Mouse (Mus musculus): ENCODE results near the gene Gm13030.
"Not testable (repeated sequence)": the region's sequence is repeated elsewhere in the genome, so short reads cannot be mapped to it uniquely, and the experiment has no call there.

The Gm13030 gene

DNA sequence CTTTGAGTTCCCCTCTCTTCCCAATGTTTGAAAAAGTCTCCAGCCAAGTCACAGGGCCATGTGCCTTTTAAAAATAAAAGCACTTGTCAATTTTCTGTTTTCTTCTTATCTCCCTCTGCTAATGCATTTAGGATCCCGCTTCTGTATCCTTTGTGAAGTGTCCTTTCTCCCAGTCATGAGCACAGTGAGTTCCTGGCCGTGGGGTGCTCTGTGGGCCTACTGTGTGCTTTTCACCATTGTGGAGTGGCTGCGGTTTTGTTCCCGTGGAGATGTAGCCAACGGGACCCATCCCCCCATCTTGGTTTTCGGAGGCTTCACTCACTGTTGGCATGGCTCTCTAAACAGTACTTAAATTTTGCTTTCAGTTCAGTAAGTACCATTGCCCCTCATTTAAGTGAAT is 7.8 kb downstream of the Gm13030 start:
- no peak for DNase-seq (ENCODE audit: low spot score)

DNA sequence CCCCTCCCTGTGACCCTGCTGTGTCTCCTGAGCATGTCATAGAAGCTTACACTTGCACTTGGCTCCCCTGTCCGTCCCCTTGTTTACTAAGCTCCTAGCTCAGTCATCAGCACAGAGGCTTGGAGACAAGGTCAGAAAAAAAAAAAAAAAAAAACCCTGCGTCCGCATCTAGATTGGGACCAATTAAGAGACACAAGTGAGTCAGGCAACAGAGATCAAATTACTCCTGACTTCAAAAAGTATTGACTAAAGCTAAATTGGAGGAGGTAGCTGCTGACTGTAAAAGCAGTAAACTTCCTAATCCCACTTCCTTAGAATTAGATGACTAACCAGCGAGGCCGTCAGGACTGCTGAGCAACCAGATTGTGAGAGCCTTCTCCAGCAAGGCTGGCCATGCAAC is 8.7 kb downstream of the Gm13030 start:
- DNase-seq (ENCODE audit: low spot score), result no peak

DNA sequence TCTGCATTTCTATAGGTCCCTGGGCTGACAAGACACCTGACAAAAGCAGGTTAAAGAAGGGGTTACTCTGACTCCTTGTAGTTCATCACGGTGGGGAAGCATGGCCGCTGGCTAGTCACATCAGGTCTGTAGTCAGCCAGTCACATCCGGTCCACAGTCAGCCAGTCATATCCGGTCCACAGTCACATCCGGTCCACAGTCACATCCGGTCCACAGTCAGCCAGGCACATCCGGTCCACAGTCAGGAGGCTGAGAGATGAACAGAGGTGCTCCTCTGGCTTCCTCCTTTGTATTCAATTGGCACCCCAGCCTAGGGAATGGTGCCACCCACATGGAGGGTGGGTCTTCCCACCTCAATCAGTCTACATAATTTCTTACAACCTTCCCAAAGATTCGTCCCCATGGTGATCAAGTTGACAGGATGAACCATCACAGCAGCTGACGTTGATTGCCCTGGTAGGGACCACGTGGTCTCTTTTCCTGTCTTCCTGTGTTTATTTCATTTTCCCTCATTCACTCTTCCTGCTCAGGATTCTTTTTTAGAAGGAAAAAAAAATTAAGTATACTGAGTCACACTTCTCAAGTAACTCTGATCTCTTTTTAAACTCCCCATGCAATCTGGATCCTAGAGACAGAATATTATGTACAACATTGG is 10.3 kb downstream of the Gm13030 start, which contains the start of gene Pla2g5:
Gene Pla2g5, minus strand, starts transcription at position 139 of the 655 bp plus-strand sequence.
- DNase-seq (ENCODE audit: low spot score), result no peak

DNA sequence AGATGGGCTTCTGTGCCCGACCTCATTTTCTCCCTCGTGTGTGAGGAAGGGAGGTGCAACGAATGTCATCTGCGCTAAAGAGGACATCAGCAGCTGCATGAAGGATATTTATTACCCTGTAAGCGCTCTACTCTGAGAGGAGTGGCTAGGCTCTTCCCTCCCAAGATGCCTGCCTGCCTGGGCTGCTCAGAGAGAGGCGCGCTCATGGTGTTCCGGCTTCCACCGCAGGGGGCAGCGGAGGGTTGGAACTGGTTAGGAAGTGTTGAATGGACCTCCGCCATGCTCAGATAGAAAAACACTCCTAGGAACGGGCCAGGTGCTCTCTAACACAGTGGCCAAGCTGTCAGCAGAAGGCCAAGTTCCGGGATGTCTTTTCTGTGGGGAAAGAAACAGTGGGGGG is 14.0 kb downstream of the Gm13030 start:
- DNase-seq (ENCODE audit: low spot score), result peak; percentile 67

DNA sequence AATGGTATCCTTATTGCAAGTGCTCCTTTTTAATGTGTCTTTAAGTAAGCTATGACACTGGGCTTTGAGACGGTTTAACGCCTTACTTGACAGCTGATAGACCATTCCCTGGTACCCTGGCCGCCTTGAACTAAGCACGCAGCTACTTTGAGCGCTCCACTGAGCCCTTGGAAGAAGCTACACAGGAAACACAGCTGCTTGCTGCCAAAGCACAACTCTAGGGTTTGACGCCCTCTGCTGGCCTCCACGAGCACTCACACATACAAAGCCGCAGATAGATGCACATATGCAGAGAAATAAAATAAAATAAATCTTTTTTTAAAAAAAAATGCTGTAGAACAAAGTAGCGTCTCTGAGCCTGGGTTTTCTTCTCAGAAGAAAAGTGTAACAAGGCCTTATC is 14.5 kb downstream of the Gm13030 start:
- no peak for DNase-seq (ENCODE audit: low spot score)

DNA sequence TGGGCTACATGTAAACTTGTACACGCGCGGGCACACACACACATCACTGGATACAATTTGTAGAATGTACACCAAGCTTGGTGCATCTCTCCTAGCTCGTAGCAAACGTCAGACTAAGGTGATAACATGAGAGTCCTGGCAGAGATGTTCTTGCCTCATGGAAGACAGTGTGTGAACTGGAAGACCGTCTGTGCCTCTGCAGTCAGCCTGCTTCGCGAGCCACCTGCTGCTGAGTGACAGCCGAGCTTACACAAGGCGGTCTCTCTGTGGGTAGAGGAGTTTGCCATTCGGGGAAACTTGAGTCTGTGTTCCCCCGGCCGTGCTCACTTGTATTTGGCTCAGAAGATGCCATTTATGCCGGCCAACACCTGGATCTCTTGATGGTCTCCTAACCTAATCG is 15.3 kb downstream of the Gm13030 start:
- no peak for DNase-seq (ENCODE audit: low spot score)

DNA sequence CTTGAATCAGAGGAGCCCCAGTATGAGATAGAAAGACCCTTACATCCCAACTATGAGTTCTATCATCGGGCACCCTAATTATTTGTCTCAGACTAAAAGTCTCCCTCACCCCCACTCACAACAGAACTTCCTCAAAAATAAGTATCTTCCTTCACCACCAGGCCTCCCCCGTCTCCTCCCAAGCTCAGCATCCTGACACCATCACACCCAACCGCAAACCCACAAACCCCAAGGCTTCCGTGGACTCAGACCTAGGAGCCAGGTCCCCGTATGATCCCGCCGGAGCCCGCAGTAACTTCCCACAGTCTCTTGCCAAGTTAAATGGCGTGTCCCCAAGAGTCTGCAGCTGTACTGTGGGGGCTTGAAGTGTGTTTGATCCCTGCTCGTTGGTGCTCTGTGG is 16.2 kb downstream of the Gm13030 start:
- DNase-seq (ENCODE audit: low spot score), result no peak

DNA sequence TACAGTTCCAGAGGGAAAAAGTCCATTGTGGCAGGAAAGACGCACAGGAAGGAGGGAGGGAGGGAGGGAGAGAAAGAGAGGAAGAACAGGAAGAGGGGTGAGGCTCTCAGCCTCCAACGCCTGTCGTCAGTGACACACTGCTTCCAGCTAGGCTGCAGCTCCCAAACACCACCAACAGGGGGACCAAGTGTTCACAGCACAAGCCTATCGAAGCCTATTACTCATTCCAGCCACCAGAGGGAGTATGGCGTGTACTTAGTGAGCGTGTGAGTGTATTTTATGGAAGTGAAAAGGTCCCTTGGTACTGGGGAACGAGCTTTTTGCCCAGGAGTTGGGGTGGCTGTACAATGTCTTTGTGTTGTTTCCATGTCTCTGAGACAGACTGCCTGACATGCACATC is 17.3 kb downstream of the Gm13030 start:
- DNase-seq (ENCODE audit: low spot score), result peak; percentile 47

DNA sequence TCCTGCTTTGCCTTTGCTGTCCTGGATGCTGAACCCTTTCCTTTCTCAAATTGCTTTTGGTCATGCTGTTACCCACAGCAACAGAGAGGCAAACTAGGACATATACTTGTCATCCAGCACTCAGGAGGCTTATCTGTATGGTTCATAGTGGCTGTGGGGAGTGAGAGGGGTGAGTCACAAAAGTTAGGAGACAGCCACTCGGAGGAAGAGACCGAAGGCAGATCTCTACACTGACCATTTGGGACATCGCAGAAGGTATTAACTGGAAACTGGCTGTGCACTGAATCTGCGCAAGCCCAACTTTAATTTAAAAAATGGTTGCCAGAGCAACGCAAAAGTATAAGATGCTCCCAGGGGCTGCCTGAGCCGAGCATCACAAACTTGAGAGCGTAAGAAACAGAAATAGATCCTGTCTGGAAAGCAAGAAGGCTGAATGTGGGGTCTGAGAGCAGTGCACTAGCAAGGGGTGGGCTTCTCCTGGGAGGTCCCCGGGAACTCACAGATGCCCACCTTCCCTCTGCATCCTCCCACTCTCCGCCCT is 18.6 kb downstream of the Gm13030 start:
- DNase-seq (ENCODE audit: low spot score), result no peak

DNA sequence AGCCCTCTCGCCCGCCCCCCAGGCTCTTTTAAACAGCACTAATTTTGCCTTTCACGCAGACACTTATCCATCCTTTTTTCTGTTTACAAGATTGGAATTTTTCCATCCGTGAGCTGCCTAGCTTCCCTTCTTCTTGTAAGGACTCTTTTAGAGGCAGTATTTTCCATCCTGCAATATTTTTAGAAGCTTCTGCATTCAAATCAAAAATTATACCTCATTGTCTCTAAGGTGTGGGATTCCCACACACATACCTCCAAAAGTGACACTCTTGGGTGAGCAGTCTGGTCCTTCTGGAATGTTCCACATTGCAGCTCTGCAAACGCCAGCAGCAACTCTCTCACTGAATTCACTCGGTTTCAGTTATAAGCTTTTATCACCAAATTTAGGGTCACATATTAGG is 20.8 kb downstream of the Gm13030 start:
- no peak for DNase-seq (ENCODE audit: low spot score)

DNA sequence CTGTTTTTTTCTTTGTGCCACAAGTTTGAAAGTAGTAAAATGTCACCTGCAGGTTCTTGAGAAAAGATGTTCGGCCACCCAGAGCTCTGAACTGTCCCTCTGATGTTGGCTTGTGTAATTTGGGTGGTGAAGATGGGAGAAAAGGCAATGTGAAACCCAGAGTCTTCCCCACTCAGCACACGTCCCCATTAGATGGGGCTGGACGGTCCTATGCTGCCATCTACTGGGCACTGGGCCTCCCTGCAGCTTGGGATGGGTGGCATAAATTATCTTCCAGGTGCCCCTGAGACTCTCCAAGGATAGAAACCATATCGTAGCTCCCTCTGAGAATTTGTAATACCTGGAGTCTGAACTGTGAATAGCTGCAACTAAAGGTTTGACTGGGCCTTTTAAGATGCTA is 22.3 kb downstream of the Gm13030 start:
- peak; percentile 72 for DNase-seq (ENCODE audit: low spot score)

DNA sequence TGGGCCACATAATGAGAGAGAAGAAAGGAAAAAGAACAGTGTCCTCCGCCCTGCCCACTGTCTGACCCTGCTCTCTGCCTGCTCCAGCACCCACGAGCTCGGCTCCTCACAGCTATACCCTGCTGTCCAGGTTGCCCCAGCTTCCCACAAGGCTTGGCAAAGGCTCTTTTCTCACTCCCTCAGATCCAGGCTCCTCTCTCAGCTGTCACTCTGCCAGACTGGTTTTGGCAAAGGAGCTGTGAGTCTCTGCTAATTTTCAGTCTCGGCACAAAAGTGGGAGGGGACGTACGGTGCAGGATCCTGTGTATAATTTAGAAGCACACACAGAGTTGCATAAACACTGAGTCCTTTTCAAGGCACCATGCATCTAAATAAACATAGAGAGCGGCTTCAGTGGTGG is 32.4 kb downstream of the Gm13030 start:
- DNase-seq (ENCODE audit: low spot score), result no peak

DNA sequence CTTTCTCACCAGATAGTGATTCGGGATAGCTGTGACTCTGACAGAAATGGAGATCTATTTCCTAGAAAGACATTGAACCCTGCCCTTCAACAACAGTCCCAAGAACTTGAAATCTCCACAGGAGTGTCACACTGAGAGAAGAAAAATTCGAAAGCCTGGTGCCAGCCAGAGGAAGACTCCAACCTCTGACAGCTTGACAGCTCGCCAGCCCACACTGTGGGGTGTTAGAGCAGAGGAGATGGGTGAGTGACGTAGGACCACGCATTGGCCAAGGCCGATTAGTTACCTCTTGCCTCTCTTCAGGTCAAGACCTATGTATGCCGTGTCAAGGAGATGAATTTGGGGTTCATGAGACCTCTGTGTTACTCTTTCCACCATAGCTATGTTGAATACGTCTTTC is 33.0 kb downstream of the Gm13030 start:
- no peak for DNase-seq (ENCODE audit: low spot score)

DNA sequence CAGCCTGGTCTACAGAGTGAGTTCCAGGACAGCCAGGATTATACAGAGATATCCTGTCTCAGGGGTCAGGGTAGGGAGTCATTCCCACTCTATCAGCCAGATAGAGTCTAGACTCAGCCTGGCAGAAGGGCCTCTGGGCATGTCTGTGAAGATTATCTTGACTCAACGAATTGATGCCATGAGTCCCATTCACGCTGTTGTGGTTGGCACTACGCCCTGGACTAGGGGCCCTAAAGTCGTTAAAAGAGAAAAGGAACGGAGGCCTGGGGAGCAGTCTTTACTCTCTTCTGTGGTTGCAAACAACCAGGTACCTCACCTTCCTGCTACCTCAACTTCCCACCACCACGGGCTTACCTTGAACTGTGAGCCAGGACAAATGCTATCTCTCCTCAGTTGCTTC is 34.0 kb downstream of the Gm13030 start:
- no peak for DNase-seq (ENCODE audit: low spot score)

DNA sequence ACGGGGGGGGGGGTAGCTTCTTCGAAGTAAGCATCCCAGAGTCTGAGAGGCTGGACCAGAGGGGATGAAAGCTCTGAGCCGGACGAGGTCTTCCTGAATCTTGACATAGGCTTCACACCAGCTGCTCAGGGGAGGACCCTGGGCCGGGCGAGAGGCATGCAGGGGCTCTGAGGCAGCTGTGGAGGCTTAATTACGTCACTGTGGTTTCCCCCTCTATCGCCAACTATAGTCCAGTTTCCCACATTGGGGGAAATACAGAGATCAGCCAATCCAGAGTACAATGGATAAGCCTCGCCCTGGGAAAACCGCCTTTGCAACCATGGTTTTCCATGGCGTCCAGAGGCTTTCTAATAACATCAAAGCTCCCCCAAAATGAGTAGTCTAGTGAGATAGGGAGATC is 46.6 kb downstream of the Gm13030 start:
- DNase-seq (ENCODE audit: low spot score), result no peak

DNA sequence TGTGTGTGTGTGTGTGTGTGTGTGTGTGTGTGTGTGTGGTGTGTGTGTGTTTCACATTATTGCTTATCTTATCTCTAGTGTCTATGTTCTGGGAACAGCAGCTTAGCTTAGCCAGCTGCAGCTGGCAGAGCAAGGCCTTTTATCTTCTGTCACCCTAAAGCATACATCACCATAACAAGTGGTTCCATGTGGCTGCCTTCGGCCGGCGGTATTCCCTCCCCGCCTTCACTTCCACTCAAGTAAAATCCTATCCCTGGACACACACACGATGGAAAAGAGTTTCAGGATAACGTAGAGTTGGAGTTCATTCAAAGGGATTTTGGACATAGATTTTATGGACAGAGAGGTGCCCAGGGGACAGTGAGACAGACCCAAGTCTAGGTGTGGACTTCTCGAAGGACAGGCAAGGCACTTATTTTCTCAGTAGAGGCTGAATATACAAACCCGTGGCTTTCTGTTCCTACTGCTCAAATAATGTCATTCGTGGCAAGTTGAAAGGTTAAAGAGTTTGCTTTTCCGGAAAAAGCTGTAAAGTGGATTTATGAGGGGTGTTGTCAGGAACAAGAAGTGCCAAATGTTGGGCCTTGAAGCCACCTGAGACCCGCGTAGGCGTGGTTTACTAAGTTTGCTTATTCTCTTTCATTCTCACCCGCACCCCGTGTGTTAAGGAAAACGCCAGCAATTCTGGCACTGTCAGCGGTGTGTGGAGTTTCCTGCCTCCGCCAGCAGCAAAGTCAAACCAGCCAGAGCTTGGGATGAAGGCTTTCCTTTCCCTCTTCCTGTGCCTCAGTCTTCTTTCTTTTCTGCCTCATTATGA is 47.8 kb downstream of the Gm13030 start:
- DNase-seq (ENCODE audit: low spot score), result peak; percentile 10

DNA sequence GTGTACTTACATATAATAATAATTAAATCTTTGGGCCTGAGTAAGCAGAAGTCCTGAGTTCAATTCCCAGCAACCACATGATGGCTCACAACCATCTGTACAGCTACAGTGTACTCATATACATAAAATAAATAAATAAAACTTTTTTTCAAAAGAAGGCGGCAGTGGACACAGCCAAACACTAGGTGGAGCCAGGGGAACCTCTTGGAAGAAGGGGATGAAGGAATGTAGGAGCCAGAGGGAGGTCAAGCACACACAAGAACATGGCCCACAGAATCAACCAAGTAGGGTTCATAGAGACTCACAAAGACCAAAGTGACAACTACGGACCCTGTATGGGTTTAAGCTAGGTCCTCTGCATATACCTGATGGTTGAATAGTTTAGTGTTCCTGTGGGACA is 49.1 kb downstream of the Gm13030 start:
- DNase-seq (ENCODE audit: low spot score), result no peak

DNA sequence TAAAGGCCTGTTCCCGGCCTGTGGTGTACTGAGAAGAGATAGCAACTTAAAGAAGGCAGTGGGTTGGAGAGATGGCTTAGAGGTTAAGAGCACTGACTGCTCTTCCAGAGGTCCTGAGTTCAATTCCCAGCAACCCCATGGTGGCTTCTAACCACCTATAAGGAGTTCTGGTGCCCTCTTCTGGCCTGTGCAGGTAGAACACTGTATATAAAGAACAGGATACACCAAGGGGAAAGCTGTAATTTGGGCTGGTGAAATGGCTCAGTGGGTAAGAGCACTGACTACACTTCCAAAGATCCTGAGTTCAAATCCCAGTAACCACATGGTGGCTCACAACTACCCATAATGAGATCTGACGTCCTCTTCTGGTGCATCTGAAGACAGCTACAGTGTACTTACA is 49.6 kb downstream of the Gm13030 start:
- DNase-seq (ENCODE audit: low spot score), result not testable (repeated sequence)

DNA sequence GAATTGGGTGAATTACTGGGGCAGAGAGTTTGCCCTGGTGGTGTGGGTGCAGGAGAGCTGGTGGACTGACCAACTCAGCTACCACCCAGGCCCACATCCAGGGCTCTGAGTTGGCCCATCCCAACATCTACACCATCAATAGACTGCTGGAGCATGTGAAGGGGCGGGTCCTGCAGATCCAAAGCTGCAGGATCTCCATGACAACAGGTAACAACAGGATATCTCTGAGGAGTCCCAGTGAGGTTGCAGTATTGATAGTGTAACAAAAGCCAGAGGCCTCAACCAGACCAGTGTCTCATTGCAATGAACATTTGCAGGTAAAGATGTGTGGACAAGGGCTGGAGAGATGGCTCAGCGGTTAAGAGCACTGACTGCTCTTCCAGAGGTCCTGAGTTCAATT is 52.7 kb downstream of the Gm13030 start:
- no peak for DNase-seq (ENCODE audit: low spot score)
